Mouse (Mus musculus) limb, embryonic 14.5 days (tissue): ENCODE measurements at regions not wholly inside any gene's neighbourhood (a gene's known extent, or its start where the extent isn't known, plus 50 kb on each side); places are given as distances from the start of the nearest gene placed in this dataset.

Source experiments
- ATAC-seq: fragments of 200-750 bp; cut with Nextera tagmentation; 2 replicates; pipeline ENCODE4 v1.8.0; 2017; ENCODE audit warnings: low read depth, moderate number of reproducible peaks, moderate TSS enrichment; ENCODE audit not compliant: low FRiP score
- DNase-seq: peaks from one replicate; pipeline ENCODE4 v3.0.0-alpha.2; 2015; ENCODE audit warnings: low spot score
- H3K27ac ChIP-seq: fragments of 300-500 bp; sonication (generic); replicated peaks from 2 replicates; pipeline ENCODE4 v1.5.1; 2014; ENCODE audit warnings: low read depth, mild to moderate bottlenecking, low read length, moderate library complexity, mixed read lengths
- H3K27me3 ChIP-seq: fragments of 300-500 bp; sonication (generic); 2 replicates; pipeline ENCODE4 v1.6.1; 2014; ENCODE audit warnings: low read length, mixed read lengths; ENCODE audit not compliant: control insufficient read depth, insufficient read depth
- H3K36me3 ChIP-seq: fragments of 300-500 bp; sonication (generic); 2 replicates; pipeline ENCODE4 v1.6.1; 2014; ENCODE audit warnings: mild to moderate bottlenecking, low read length, moderate library complexity, mixed read lengths; ENCODE audit not compliant: control insufficient read depth, insufficient read depth
- H3K4me1 ChIP-seq: fragments of 300-500 bp; sonication (generic); 2 replicates; pipeline ENCODE4 v1.6.1; 2014; ENCODE audit warnings: antibody characterized with exemption, low read length, mixed read lengths; ENCODE audit not compliant: control insufficient read depth, insufficient read depth
- H3K4me2 ChIP-seq: fragments of 300-500 bp; sonication (generic); replicated peaks from 2 replicates; pipeline ENCODE4 v1.6.1; 2014; ENCODE audit warnings: low read depth, mild to moderate bottlenecking, low read length, moderate library complexity; ENCODE audit not compliant: severe bottlenecking
- H3K4me3 ChIP-seq: fragments of 300-500 bp; sonication (generic); replicated peaks from 2 replicates; pipeline ENCODE4 v1.5.1; 2014; ENCODE audit warnings: low read length
- H3K9ac ChIP-seq: fragments of 300-500 bp; sonication (generic); 2 replicates; pipeline ENCODE4 v1.6.1; 2014; ENCODE audit warnings: mild to moderate bottlenecking, low read depth, low read length, moderate library complexity; ENCODE audit not compliant: severe bottlenecking
- H3K9me3 ChIP-seq: fragments of 300-500 bp; sonication (generic); 2 replicates; pipeline ENCODE4 v1.6.1; 2016; ENCODE audit warnings: low read length; ENCODE audit not compliant: control insufficient read depth
- POLR2A ChIP-seq: fragments of 200-500 bp; IDR thresholded peaks from 2 replicates; pipeline ENCODE4 v1.8.0; 2012; ENCODE audit warnings: inconsistent platforms, mild to moderate bottlenecking, moderate library complexity, borderline replicate concordance; ENCODE audit not compliant: insufficient read depth, insufficient read length; ENCODE audit errors: extremely low read depth
- WGBS: fragments of 180-500 bp; shearing (Covaris S2); extraction: QIAGEN DNeasy Blood & Tissue Kit; methylation state at CpG from one replicate; pipeline ENCODE4 v1.1.7; 2014; 5-methylcytosine and 5-hydroxymethylcytosine counted together

DNA sequence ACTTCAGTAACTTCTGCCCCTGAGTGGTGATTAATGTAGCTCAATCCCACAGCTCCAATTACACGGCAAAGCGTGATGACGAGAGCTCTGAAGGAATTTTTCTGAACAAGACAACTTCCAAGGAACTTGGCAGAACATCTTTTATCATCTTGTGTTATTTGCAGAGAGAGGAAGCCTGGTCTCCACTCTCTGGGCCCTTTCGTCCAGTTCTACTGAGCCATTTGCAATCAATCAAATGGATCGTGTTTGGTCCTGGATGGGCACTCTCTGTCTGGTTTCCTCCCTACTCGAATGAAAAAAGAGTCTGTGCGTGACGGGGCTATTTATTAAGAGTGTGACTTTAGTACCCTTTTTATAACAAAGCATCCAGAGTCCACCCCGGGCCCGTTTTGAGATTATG is 340.4 kb downstream of the Tmem135 start:
- no peaks in the 10 kb centered on the region for H3K27me3 ChIP-seq
- no peak for ATAC-seq
- no peak overlapping the region for H3K4me3 ChIP-seq
- no peak for TF ChIP-seq POLR2A
- no peaks in the 10 kb centered on the region for H3K4me1 ChIP-seq
- 62% methylated on average over 10 of the region's 10 CpGs for WGBS
- no peaks in the 10 kb centered on the region for H3K36me3 ChIP-seq
- H3K9me3 ChIP-seq, result no peaks in the 10 kb centered on the region
- H3K4me2 ChIP-seq, result no peak overlapping the region
- H3K27ac ChIP-seq, result no peak overlapping the region
- no peak overlapping the region for H3K9ac ChIP-seq
- DNase-seq, result no peak

DNA sequence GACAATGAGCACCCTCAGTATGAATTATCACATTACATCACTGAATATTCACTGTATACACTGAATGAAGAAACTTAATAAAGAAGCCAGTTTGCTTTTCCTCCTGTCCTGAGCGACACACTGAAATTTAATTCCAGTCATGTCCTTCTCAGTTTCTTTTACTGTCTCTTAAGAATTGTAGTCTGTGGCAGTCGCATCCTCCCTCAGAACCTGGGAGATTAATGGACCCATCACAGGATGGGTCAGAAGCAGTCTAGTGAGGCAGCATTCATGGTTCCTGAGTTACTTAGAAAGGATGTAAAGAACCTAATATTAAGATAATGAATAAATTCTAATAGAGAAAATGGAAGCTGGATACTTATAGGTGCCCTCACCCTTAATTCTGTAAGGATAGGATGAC is 349.5 kb downstream of the Tmem135 start:
- no peak for ATAC-seq
- 72% methylated on average over 2 of the region's 2 CpGs for WGBS

DNA sequence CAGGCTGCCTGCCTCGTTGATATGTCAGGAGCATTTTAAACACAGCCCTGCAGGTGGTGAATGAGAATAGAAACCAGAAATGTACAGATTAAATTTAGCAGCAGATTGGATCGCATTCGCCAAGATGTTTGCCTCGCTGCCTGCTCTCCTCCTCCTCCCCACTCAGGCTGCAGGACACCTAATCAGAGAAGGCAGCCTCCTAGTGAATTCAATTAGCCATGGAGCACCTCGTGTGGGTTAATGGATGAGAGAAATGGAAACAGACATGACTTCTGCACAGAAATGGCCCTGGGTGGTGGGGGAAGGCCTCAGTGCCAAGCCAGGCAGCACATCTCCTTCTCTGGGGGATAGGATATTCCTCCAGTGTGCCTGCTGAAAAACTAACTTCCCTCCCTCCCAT is 352.8 kb downstream of the Tmem135 start:
- no peaks in the 10 kb centered on the region for H3K27me3 ChIP-seq
- 50% methylated on average over 5 of the region's 5 CpGs for whole genome bisulfite sequencing

More for the DNA sequence above, 349.5 kb downstream of the Tmem135 start:
- H3K4me1 ChIP-seq, result no peaks in the 10 kb centered on the region
- H3K27me3 ChIP-seq, result no peaks in the 10 kb centered on the region
- no peak for TF ChIP-seq POLR2A
- H3K9ac ChIP-seq, result no peak overlapping the region
- H3K4me2 ChIP-seq, result no peak overlapping the region
- H3K9me3 ChIP-seq, result no peaks in the 10 kb centered on the region
- no peak for DNase-seq
- no peak overlapping the region for H3K4me3 ChIP-seq
- no peak overlapping the region for H3K27ac ChIP-seq
- no peaks in the 10 kb centered on the region for H3K36me3 ChIP-seq

DNA sequence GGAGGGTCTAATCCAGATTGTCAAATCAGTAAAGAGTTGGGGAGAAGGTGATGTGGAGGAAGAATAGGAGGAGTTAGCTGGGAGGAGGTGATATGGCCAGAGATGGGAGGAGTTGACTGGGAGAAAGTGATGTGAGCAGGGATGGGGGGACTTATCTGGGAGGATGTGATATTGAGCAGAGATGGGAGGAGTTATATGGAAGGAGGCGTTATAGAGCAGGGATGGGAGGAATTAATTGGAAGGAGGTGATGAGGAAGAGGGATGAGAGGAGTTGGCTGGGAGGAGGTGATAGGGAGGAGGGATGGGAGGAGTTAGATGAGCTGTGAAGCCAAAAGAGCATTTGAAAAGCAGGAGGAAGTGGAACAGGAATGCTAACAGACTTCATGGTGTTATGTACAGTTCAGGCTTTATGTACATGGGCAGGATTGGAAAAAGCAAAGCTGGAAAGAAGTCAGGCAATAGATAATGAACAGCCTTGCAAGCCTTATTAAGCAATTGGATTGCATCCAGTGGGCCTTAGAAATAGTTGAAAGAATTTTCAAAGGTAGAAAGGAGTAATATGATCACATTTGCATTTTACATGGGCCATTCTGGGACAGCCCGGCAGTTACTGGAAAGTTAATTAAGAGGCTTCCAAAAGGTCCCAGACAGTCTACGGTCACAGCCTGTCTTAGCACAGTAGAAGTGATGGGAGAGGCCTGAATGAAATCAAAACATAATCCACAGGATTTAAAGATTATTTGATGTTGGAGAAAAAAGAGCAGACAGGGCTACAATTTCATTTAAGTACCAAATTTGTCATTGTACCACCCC is 357.4 kb downstream of the Tmem135 start:
- Histone ChIP-seq H3K9me3 (no peaks in the 10 kb centered on the region), H3K27me3 (no peaks in the 10 kb centered on the region), H3K4me2 (no peak overlapping the region), H3K4me3 (no peak overlapping the region), H3K4me1 (no peaks in the 10 kb centered on the region), H3K27ac (no peak overlapping the region), H3K9ac (no peak overlapping the region), H3K36me3 (no peaks in the 10 kb centered on the region)
- ATAC-seq (no peak), DNase-seq (no peak)
- 67% methylated on average over 3 of the region's 3 CpGs for WGBS
- no peak for TF ChIP-seq POLR2A

More for the DNA sequence above, 352.8 kb downstream of the Tmem135 start:
- Histone ChIP-seq H3K27ac (no peak overlapping the region), H3K9ac (no peak overlapping the region), H3K4me1 (no peaks in the 10 kb centered on the region), H3K4me2 (no peak overlapping the region), H3K36me3 (no peaks in the 10 kb centered on the region), H3K9me3 (no peaks in the 10 kb centered on the region), H3K4me3 (no peak overlapping the region)
- no peak for DNase-seq
- TF ChIP-seq POLR2A, result no peak
- ATAC-seq, result no peak

DNA sequence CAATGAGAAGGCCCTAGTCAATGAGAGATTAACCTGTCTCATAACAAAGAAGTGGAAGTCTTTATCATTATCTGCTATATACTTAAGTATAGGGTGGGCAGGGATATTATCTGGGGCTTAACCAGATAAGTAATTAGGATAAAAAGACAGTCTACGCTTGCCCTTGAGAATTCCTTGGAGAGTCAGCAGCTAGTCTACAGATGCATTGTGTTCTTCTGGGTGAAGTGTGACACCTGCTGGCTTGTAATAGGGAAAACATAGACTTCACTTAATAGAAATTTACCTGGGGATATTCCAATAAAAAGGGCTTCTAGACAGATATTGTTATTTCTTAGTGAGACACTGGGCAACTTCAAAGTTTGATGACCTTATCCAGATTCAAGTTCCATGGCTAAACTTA is 361.0 kb downstream of the Tmem135 start:
- Histone ChIP-seq H3K36me3 (no peaks in the 10 kb centered on the region), H3K4me1 (peaks cover 3% of the 10 kb centered on the region; the same call in 1 of the 2 replicates), H3K4me3 (no peak overlapping the region), H3K9ac (no peak overlapping the region), H3K27ac (no peak overlapping the region), H3K4me2 (no peak overlapping the region), H3K9me3 (no peaks in the 10 kb centered on the region), H3K27me3 (no peaks in the 10 kb centered on the region)
- peak; percentile 16 for DNase-seq
- whole genome bisulfite sequencing, result 51% methylated on average over 1 of the region's 1 CpGs
- ATAC-seq, result no peak
- TF ChIP-seq POLR2A, result no peak

DNA sequence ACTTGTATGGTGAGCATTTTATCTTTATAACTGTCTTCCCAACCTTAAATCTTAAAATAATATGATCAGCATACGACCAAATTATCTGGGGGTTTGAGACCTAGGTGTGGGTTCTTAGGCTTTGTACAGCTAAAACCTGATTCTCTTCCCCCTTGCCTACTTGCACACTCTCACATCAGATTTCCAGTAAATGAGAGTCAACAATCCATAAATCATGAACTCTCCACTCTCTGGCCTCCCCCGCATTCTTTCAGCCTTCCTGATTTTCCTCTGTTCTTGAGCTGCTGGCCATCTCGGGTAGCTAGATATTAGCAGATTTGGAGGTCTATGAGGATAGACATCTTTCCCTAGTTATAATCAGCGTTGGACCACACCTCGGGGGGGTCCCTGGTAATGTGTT is 362.7 kb downstream of the Tmem135 start:
- no peak overlapping the region for H3K9ac ChIP-seq
- H3K4me3 ChIP-seq, result no peak overlapping the region
- no peak overlapping the region for H3K4me2 ChIP-seq
- ATAC-seq (no peak), DNase-seq (no peak)
- no peaks in the 10 kb centered on the region for H3K27me3 ChIP-seq
- peaks cover 3% of the 10 kb centered on the region; the same call in 1 of the 2 replicates for H3K4me1 ChIP-seq
- no peaks in the 10 kb centered on the region for H3K9me3 ChIP-seq
- WGBS, result 75% methylated on average over 5 of the region's 5 CpGs
- H3K36me3 ChIP-seq, result no peaks in the 10 kb centered on the region
- no peak overlapping the region for H3K27ac ChIP-seq
- TF ChIP-seq POLR2A, result no peak
